Mouse (Mus musculus) testis, postnatal 14 days (tissue): ENCODE results near the gene Syce3.

Experiments
- DNase-seq: peaks from one replicate; pipeline ENCODE4 v3.0.0; 2021; ENCODE audit warnings: low spot score

Syce3 gene

GRCm38 (mm10) chr15:89421938-89422337, 11.6 kb upstream of the Syce3 start:
- DNase-seq: no peak

- no peak for DNase-seq
These were observed 5.0 kb upstream of the Syce3 start for GRCm38 (mm10) chr15:89415282-89415681.

- no peak for DNase-seq
These were observed 3.6 kb downstream of the Syce3 start for GRCm38 (mm10) chr15:89406691-89407090.

GRCm38 (mm10) chr15:89404831-89405623, 5.3 kb downstream of the Syce3 start:
- DNase-seq: no peak

GRCm38 (mm10) chr15:89402471-89402870, 7.8 kb downstream of the Syce3 start:
- no peak for DNase-seq

GRCm38 (mm10) chr15:89399716-89400115, 10.6 kb downstream of the Syce3 start:
- no peak for DNase-seq

- no peak for DNase-seq
These were observed 12.2 kb downstream of the Syce3 start for GRCm38 (mm10) chr15:89398146-89398545.

GRCm38 (mm10) chr15:89396883-89397282, 13.4 kb downstream of the Syce3 start:
- DNase-seq: no peak

- no peak for DNase-seq
These were observed 20.2 kb downstream of the Syce3 start for GRCm38 (mm10) chr15:89390081-89390480.

- no peak for DNase-seq
These were observed 23.2 kb downstream of the Syce3 start for GRCm38 (mm10) chr15:89387127-89387526.

- no peak for DNase-seq
These were observed 25.7 kb downstream of the Syce3 start, which contains the start of gene Klhdc7b for GRCm38 (mm10) chr15:89384617-89385016. Gene Klhdc7b (plus strand): TSS chr15:89384917.

GRCm38 (mm10) chr15:89379429-89379828, 30.9 kb downstream of the Syce3 start:
- DNase-seq: no peak

- DNase-seq: no peak
These were observed 31.4 kb downstream of the Syce3 start, which contains the start of gene Odf3b for GRCm38 (mm10) chr15:89378831-89379401. Gene Odf3b (minus strand): TSS chr15:89379282.

GRCm38 (mm10) chr15:89377938-89378828, 32.1 kb downstream of the Syce3 start:
- DNase-seq: no peak

GRCm38 (mm10) chr15:89377362-89377761, 32.9 kb downstream of the Syce3 start:
- no peak for DNase-seq

GRCm38 (mm10) chr15:89376957-89377356, 33.3 kb downstream of the Syce3 start, which contains the start of gene Tymp:
Gene Tymp (minus strand): TSS chr15:89377039.
- DNase-seq: no peak

- DNase-seq: no peak
These were observed 34.3 kb downstream of the Syce3 start for GRCm38 (mm10) chr15:89376040-89376439.

GRCm38 (mm10) chr15:89374801-89375534, 35.3 kb downstream of the Syce3 start:
- no peak for DNase-seq

- DNase-seq: no peak
These were observed 36.0 kb downstream of the Syce3 start for GRCm38 (mm10) chr15:89374340-89374739.

- DNase-seq: peak; percentile 89
These were observed 36.5 kb downstream of the Syce3 start, which contains the start of gene Sco2 for GRCm38 (mm10) chr15:89373762-89374248. Gene Sco2 (minus strand): TSS chr15:89373846.

GRCm38 (mm10) chr15:89373027-89373761, 37.1 kb downstream of the Syce3 start:
- DNase-seq: peak; percentile 83
